Mouse (Mus musculus): ENCODE data around the gene Rflna. TPM values are rescaled to one million over a fixed set of nuclear protein-coding genes. Genes with fewer than 3 reads are reported as not detected.

Rflna gene
- total and polyA plus RNA-seq, 3 experiments: 0.17 to 0.46 TPM; not detected in 1

DNA sequence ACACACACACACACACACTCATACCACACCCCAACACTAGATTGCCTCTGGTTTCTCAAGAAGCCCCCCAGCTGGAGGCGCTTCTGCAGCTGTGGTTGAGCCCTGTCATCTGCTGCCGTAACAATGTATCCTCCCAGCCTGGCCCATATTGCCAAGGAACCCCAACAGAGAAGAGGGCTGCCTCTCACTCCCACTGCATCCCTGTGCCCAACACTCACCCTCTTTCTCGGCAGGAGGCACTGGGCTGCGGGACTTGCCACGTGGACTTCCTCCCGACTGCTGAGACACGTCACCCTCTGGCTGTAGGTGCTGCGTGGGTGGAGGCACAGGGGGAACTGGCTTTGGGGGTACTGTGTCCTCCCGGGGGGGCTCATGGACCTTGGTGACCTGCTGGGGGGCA is 38.6 kb downstream of the Rflna start:
- no peak for DNase-seq (ENCODE audit: extremely low read depth)
- H3K4me2 ChIP-seq (ENCODE audit: insufficient read depth, low read depth, poor library complexity, severe bottlenecking): no peak overlapping the region
- dilution Hi-C loops (cut with MboI; ENCODE audit: extremely low pct_ligation_motif_present, extremely low pct_unique_long_range_greater_than_20kb, low sequenced_read_pairs) (no loop called here), in situ Hi-C loops (cut with MboI; ENCODE audit: low pct_ligation_motif_present, low pct_unique_long_range_greater_than_20kb, low sequenced_read_pairs) (no loop called here)
- H3K9ac ChIP-seq (ENCODE audit: insufficient read depth, low read depth): no peak overlapping the region
- no peaks in the 10 kb centered on the region for H3K27me3 ChIP-seq (replicated peaks)
- no peak for TF ChIP-seq POLR2AphosphoS2 (IDR thresholded peaks at IDR 0.05; ENCODE audit: low read depth, low read length)
- no peak for TF ChIP-seq USF2 (conservative IDR thresholded peaks at IDR 0.05; ENCODE audit: low read depth, low read length)
- TF ChIP-seq MYC (IDR thresholded peaks at IDR 0.05; ENCODE audit: low read depth, low read length): no peak
- no peak for TF ChIP-seq JUN (IDR thresholded peaks at IDR 0.05; ENCODE audit: insufficient read depth, low read depth, low read length)
- TF ChIP-seq HCFC1 (IDR thresholded peaks at IDR 0.05; ENCODE audit: low read depth, low read length): no peak
- no peak for TF ChIP-seq TCF12 (IDR thresholded peaks at IDR 0.05; ENCODE audit: low read depth, low read length)
- TF ChIP-seq RAD21 (IDR thresholded peaks at IDR 0.05; ENCODE audit: low read depth, low read length): no peak
- TF ChIP-seq CTCF (conservative IDR thresholded peaks at IDR 0.05 in 1 of 2, IDR thresholded peaks at IDR 0.05 in 1 of 2; ENCODE audit: low read depth in 2 of 2, low read length in 2 of 2): no peak
- TF ChIP-seq MAX (IDR thresholded peaks at IDR 0.05; ENCODE audit: low read length): no peak
- TF ChIP-seq SIN3A (IDR thresholded peaks at IDR 0.05; ENCODE audit: low read length): no peak
- TF ChIP-seq TBP (conservative IDR thresholded peaks at IDR 0.05; ENCODE audit: low read depth, low read length): no peak
- no peak for TF ChIP-seq ZKSCAN1 (IDR thresholded peaks at IDR 0.05; ENCODE audit: borderline replicate concordance, low read depth, low read length)
- H3K4me1 ChIP-seq (ENCODE audit: control insufficient read depth in 1 of 2, insufficient read depth in 2 of 2): peaks cover 25 to 72% of the 10 kb centered on the region in 2 experiments
- no peak overlapping the region for H3K4me3 ChIP-seq (replicated peaks in 1 of 3; ENCODE audit: low read depth in 2 of 3, low read length in 2 of 3, poor library complexity in 1 of 3)
- peaks cover 38 to 95% of the 10 kb centered on the region in 2 experiments for H3K36me3 ChIP-seq (replicated peaks in 1 of 2; ENCODE audit: control insufficient read depth in 1 of 2, insufficient read depth in 1 of 2, low read length in 1 of 2)
- no peaks in the 10 kb centered on the region for H3K9me3 ChIP-seq (replicated peaks; ENCODE audit: low read length)
- H3K27ac ChIP-seq (ENCODE audit: insufficient read depth, low read depth): no peak overlapping the region
- H3K79me2 ChIP-seq (replicated peaks; ENCODE audit: control insufficient read depth, extremely low read depth, insufficient read depth, poor library complexity, severe bottlenecking): no peaks in the 10 kb centered on the region

DNA sequence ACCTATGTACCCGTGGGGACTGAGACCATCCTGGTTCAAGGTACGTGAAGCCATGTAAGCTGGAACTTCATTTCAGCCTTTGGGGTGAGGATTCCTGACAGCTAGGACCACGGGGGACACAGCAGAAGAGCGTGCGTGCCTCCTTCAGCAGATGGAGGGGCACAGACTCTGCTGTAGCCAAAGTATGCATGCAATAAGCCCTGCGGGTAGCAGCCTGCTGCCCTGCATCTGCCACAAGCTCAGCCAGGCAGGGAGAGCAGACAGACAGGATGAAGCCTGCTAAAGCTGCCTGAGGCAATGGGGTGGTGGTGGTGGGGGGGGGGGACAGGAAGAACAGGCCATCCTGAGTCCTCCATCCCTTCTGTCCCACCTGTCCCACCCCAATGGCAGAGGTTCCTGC is 40.4 kb downstream of the Rflna start:
- TF ChIP-seq MEF2A (IDR thresholded peaks at IDR 0.05; ENCODE audit: borderline replicate concordance, low read depth, low read length) (no peak), BHLHE40 (IDR thresholded peaks at IDR 0.05; ENCODE audit: low read depth, low read length) (no peak), JUN (IDR thresholded peaks at IDR 0.05; ENCODE audit: insufficient read depth, low read depth, low read length) (no peak), ELF1 (IDR thresholded peaks at IDR 0.05; ENCODE audit: low read depth, low read length) (no peak), PAX5 (IDR thresholded peaks at IDR 0.05; ENCODE audit: low read length) (no peak), POLR2AphosphoS2 (IDR thresholded peaks at IDR 0.05; ENCODE audit: low read depth, low read length) (no peak), NELFE (IDR thresholded peaks at IDR 0.05; ENCODE audit: low read depth, low read length) (no peak), TCF12 (IDR thresholded peaks at IDR 0.05; ENCODE audit: low read depth, low read length) (no peak), UBTF (IDR thresholded peaks at IDR 0.05; ENCODE audit: low read depth, low read length) (no peak), MYC (IDR thresholded peaks at IDR 0.05; ENCODE audit: low read depth, low read length) (no peak), SIN3A (IDR thresholded peaks at IDR 0.05; ENCODE audit: low read length) (no peak), SMC3 (IDR thresholded peaks at IDR 0.05; ENCODE audit: low read depth, low read length) (no peak), CTCF (conservative IDR thresholded peaks at IDR 0.05 in 1 of 2, IDR thresholded peaks at IDR 0.05 in 1 of 2; ENCODE audit: low read depth in 2 of 2, low read length in 2 of 2) (no peak), ETS1 (conservative IDR thresholded peaks at IDR 0.05; ENCODE audit: low read depth, low read length) (no peak), MXI1 (IDR thresholded peaks at IDR 0.05; ENCODE audit: low read depth, low read length) (no peak), TBP (conservative IDR thresholded peaks at IDR 0.05; ENCODE audit: low read depth, low read length) (no peak)

More for the DNA sequence above, 40.4 kb downstream of the Rflna start:
- peaks cover 38 to 95% of the 10 kb centered on the region in 2 experiments for H3K36me3 ChIP-seq (replicated peaks in 1 of 2; ENCODE audit: control insufficient read depth in 1 of 2, insufficient read depth in 1 of 2, low read length in 1 of 2)
- in situ Hi-C loops (cut with MboI; ENCODE audit: low pct_ligation_motif_present, low pct_unique_long_range_greater_than_20kb, low sequenced_read_pairs): no loop called here
- no peak for DNase-seq (ENCODE audit: extremely low read depth)
- no peaks in the 10 kb centered on the region for H3K27me3 ChIP-seq (replicated peaks)
- H3K9ac ChIP-seq (ENCODE audit: insufficient read depth, low read depth): no peak overlapping the region
- no peak overlapping the region for H3K27ac ChIP-seq (ENCODE audit: insufficient read depth, low read depth)
- no peaks in the 10 kb centered on the region for H3K9me3 ChIP-seq (replicated peaks; ENCODE audit: low read length)
- no peaks in the 10 kb centered on the region for H3K79me2 ChIP-seq (replicated peaks; ENCODE audit: control insufficient read depth, extremely low read depth, insufficient read depth, poor library complexity, severe bottlenecking)
- H3K4me3 ChIP-seq (replicated peaks in 1 of 3; ENCODE audit: low read depth in 2 of 3, low read length in 2 of 3, poor library complexity in 1 of 3): no peak overlapping the region
- H3K4me1 ChIP-seq (ENCODE audit: control insufficient read depth in 1 of 2, insufficient read depth in 2 of 2): peaks cover 25 to 70% of the 10 kb centered on the region in 2 experiments
- dilution Hi-C loops (cut with MboI; ENCODE audit: extremely low pct_ligation_motif_present, extremely low pct_unique_long_range_greater_than_20kb, low sequenced_read_pairs): no loop called here
- no peak overlapping the region for H3K4me2 ChIP-seq (ENCODE audit: insufficient read depth, low read depth, poor library complexity, severe bottlenecking)
